Mouse (Mus musculus): ENCODE results near the gene Ccndbp1.
"Not testable (repeated sequence)": the region's sequence is repeated elsewhere in the genome, so short reads cannot be mapped to it uniquely, and the experiment has no call there.

The Ccndbp1 gene

GRCm38 (mm10) chr2:121007925-121008663, at the start of gene Ccndbp1:
Gene Ccndbp1, plus strand, starts transcription at chr2:121008403.
- DNase-seq, result peak; percentile 92 to 94

- no peak for DNase-seq
Observed at GRCm38 (mm10) chr2:120959363-120959762, 48.8 kb upstream of the Ccndbp1 start.

- DNase-seq, result no peak
Observed at GRCm38 (mm10) chr2:120959827-120960226, 48.4 kb upstream of the Ccndbp1 start.

- no peak for DNase-seq
Observed at GRCm38 (mm10) chr2:120960261-120960660, 47.9 kb upstream of the Ccndbp1 start.

- no peak for DNase-seq
Observed at GRCm38 (mm10) chr2:120963110-120963509, 45.1 kb upstream of the Ccndbp1 start.

GRCm38 (mm10) chr2:120965486-120965885, 42.7 kb upstream of the Ccndbp1 start:
- DNase-seq, result no peak

GRCm38 (mm10) chr2:120970045-120970539, 38.1 kb upstream of the Ccndbp1 start:
- DNase-seq, result peak; percentile 50 to 54

GRCm38 (mm10) chr2:120970559-120971080, 37.6 kb upstream of the Ccndbp1 start, which contains the start of gene Ubr1:
Gene Ubr1, minus strand, starts transcription at chr2:120970715.
- peak; percentile 90 to 91 for DNase-seq

- no peak for DNase-seq
Observed at GRCm38 (mm10) chr2:120971766-120972165, 36.4 kb upstream of the Ccndbp1 start.

GRCm38 (mm10) chr2:120972257-120972656, 35.9 kb upstream of the Ccndbp1 start:
- DNase-seq, result not testable (repeated sequence)

GRCm38 (mm10) chr2:120972964-120973363, 35.2 kb upstream of the Ccndbp1 start:
- DNase-seq, result peak in 1 of 2 experiments; percentile 22

- peak; percentile 47 for DNase-seq
Observed at GRCm38 (mm10) chr2:120976308-120976707, 31.9 kb upstream of the Ccndbp1 start.

- DNase-seq, result peak; percentile 75 to 82
Observed at GRCm38 (mm10) chr2:120976990-120977925, 30.9 kb upstream of the Ccndbp1 start, which contains the start of gene Tmem62. Gene Tmem62, plus strand, starts transcription at chr2:120977017.

GRCm38 (mm10) chr2:120977926-120978692, 30.1 kb upstream of the Ccndbp1 start:
- no peak for DNase-seq

GRCm38 (mm10) chr2:120978693-120979037, 29.5 kb upstream of the Ccndbp1 start:
- DNase-seq, result no peak

- no peak for DNase-seq
Observed at GRCm38 (mm10) chr2:120979819-120980218, 28.4 kb upstream of the Ccndbp1 start.

- DNase-seq, result no peak
Observed at GRCm38 (mm10) chr2:120980861-120981260, 27.3 kb upstream of the Ccndbp1 start.

GRCm38 (mm10) chr2:120983611-120984010, 24.6 kb upstream of the Ccndbp1 start:
- no peak for DNase-seq

GRCm38 (mm10) chr2:120985241-120985640, 23.0 kb upstream of the Ccndbp1 start:
- DNase-seq, result peak in 1 of 2 experiments; percentile 34

- no peak for DNase-seq
Observed at GRCm38 (mm10) chr2:120991196-120991595, 17.0 kb upstream of the Ccndbp1 start.

GRCm38 (mm10) chr2:120996607-120997006, 11.6 kb upstream of the Ccndbp1 start:
- peak in 1 of 2 experiments; percentile 50 for DNase-seq

GRCm38 (mm10) chr2:120998863-120999262, 9.3 kb upstream of the Ccndbp1 start:
- no peak for DNase-seq

Measured in cerebellum, postnatal 14 days (tissue).